7 mouse cellular contexts compared by ENCODE assay signal in the genomic region with DNA sequence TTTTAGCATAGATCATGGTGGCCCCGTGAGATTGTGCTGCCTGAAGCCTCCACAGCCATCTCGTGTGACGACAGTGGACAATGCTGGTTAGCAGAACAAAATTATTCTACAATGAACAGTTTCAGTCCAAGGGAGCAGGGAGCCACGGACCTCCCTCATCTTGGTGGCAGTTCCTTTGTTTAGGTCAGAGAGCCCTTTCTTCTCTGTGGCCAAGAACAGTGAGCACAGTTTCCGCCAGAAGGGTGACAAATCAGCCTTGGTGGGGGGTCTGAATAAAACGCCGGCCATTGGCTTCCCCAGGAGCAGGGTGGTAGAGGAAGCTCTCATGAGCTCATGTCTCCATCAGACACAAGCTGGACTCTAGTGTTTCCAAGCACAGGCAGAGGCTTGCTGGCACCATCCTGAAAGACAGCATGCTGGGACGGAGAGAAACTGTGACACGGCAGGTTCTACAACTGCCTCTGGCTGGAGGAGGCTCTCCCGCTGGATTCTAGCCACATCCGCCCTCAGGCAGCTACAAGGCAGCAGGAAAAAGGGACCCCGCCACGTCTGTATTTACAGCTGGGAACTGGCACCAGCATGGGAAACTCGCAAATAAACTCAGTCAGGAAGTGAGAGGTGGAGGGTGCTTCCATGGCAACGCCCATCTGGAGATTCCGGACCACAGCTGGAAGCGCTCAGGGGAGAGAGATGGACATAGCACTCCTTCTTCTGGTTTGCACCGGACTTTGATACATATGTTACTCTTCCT.
DNase-seq lines count a peak whose midpoint lies in the region; ATAC-seq and TF ChIP-seq lines count a peak whose summit lies in the region.

No protein-coding gene starts in this region.

- no peak overlapping the region for H3K9ac ChIP-seq in intestine, embryonic 14.5 days (ENCODE audit: low read length)
- peak overlapping the region; percentile 48 for H3K9ac ChIP-seq in limb, embryonic 13.5 days
- H3K9ac ChIP-seq in midbrain, postnatal 0 days (replicated peaks; ENCODE audit: low read length, poor library complexity, severe bottlenecking) = no peak overlapping the region

- 24% methylated on average over 18 of the region's 18 CpGs for WGBS in intestine, embryonic 14.5 days
- WGBS in limb, embryonic 13.5 days = 7% methylated on average over 18 of the region's 18 CpGs
- 12% methylated on average over 18 of the region's 18 CpGs for WGBS in midbrain, postnatal 0 days

- no peaks in the 10 kb centered on the region for H3K27me3 ChIP-seq in intestine, embryonic 14.5 days (replicated peaks; ENCODE audit: control insufficient read depth, insufficient read depth, low read length)
- no peaks in the 10 kb centered on the region for H3K27me3 ChIP-seq in limb, embryonic 13.5 days
- H3K27me3 ChIP-seq in midbrain, postnatal 0 days (ENCODE audit: insufficient read depth, low read length) = no peaks in the 10 kb centered on the region

- peak; percentile 54 for ATAC-seq in intestine, embryonic 14.5 days (replicated peaks; ENCODE audit: low FRiP score, low TSS enrichment, low read depth)
- peak; percentile 74 for ATAC-seq in limb, embryonic 13.5 days (ENCODE audit: low FRiP score, low read depth)
- peak; percentile 75 for ATAC-seq in midbrain, postnatal 0 days (ENCODE audit: low FRiP score)

- H3K4me1 ChIP-seq in intestine, embryonic 14.5 days (replicated peaks; ENCODE audit: control insufficient read depth, insufficient read depth, low read length) = peaks cover 35% of the 10 kb centered on the region
- peaks cover 45% of the 10 kb centered on the region for H3K4me1 ChIP-seq in limb, embryonic 13.5 days
- H3K4me1 ChIP-seq in midbrain, postnatal 0 days (ENCODE audit: insufficient read depth, low read length) = peaks cover 11% of the 10 kb centered on the region; the same call in 1 of the 2 replicates

- H3K36me3 ChIP-seq in intestine, embryonic 14.5 days (ENCODE audit: control insufficient read depth, insufficient read depth, low read length) = no peaks in the 10 kb centered on the region
- H3K36me3 ChIP-seq in limb, embryonic 13.5 days = no peaks in the 10 kb centered on the region
- H3K36me3 ChIP-seq in midbrain, postnatal 0 days (ENCODE audit: insufficient read depth, low read length) = no peaks in the 10 kb centered on the region

- peak overlapping the region; percentile 88 for H3K27ac ChIP-seq in intestine, embryonic 14.5 days (ENCODE audit: low read depth)
- H3K27ac ChIP-seq in limb, embryonic 13.5 days = peak overlapping the region; percentile 72
- peak overlapping the region; percentile 63 for H3K27ac ChIP-seq in midbrain, postnatal 0 days (ENCODE audit: low read depth, low read length)

- H3K9me3 ChIP-seq in intestine, embryonic 14.5 days (ENCODE audit: control insufficient read depth, low read length) = no peaks in the 10 kb centered on the region
- no peaks in the 10 kb centered on the region for H3K9me3 ChIP-seq in limb, embryonic 13.5 days
- H3K9me3 ChIP-seq in midbrain, postnatal 0 days (ENCODE audit: low read length) = no peaks in the 10 kb centered on the region

- no peak overlapping the region for H3K4me3 ChIP-seq in intestine, embryonic 14.5 days (ENCODE audit: low read depth, low read length)
- H3K4me3 ChIP-seq in limb, embryonic 13.5 days = peak overlapping the region; percentile 5; the same call in 1 of the 2 replicates
- H3K4me3 ChIP-seq in midbrain, postnatal 0 days (ENCODE audit: low read depth, low read length) = no peak overlapping the region

- TF ChIP-seq CTCF in midbrain, postnatal 0 days (IDR thresholded peaks at IDR 0.05) = no peak

- DNase-seq in adrenal gland, postnatal 10 days = peak; percentile 59
- peak; percentile 79 for DNase-seq in embryo, embryonic 10 days (ENCODE audit: low spot score)
- DNase-seq in gastrocnemius, postnatal 25 days = peak; percentile 72
- DNase-seq in intestine, embryonic 14.5 days (ENCODE audit: low spot score) = peak; percentile 77
- DNase-seq in midbrain, postnatal 0 days (ENCODE audit: low spot score) = peak; percentile 84
- peak; percentile 66 for DNase-seq in testis, postnatal 10 days (ENCODE audit: low spot score)

- H3K4me2 ChIP-seq in intestine, embryonic 14.5 days (ENCODE audit: low read length) = peak overlapping the region; percentile 39
- H3K4me2 ChIP-seq in limb, embryonic 13.5 days (replicated peaks) = peak overlapping the region; percentile 53
- H3K4me2 ChIP-seq in midbrain, postnatal 0 days (ENCODE audit: low read depth, low read length, poor library complexity, severe bottlenecking) = no peak overlapping the region
